Mouse (Mus musculus) MEL (cell line): Measurements from ENCODE around the gene Gipc3. TPM values are rescaled to one million over a fixed set of nuclear protein-coding genes. Genes with fewer than 3 reads are reported as not detected.

ENCODE experiments used
- DNase-seq: peaks from one replicate; pipeline ENCODE4 v3.0.0; 2011; ENCODE audit warnings: low read depth, low spot score
- H3K27ac ChIP-seq: 2 replicates; pipeline ENCODE4 v1.5.1; 2012; ENCODE audit warnings: low read depth, mild to moderate bottlenecking, control low read depth, low read length, moderate library complexity; ENCODE audit not compliant: control insufficient read depth
- H3K27me3 ChIP-seq, 2 experiments: fragments of 150-350 bp in 1 of 2; sonication (generic) in 1 of 2; 2 replicates each; pipeline ENCODE4 v1.6.1; 2012; ENCODE audit warnings: low read length in 2 of 2, mild to moderate bottlenecking in 2 of 2, improper control_type of control experiment in 1 of 2, moderate library complexity in 1 of 2; ENCODE audit not compliant: insufficient read depth in 2 of 2, control insufficient read depth in 1 of 2
- H3K36me3 ChIP-seq, 2 experiments: 2 replicates each; pipeline ENCODE4 v1.6.1; 2012 to 2014; ENCODE audit warnings: low read length in 2 of 2, improper control_type of control experiment in 1 of 2, inconsistent platforms in 1 of 2, mild to moderate bottlenecking in 1 of 2; ENCODE audit not compliant: insufficient read depth in 2 of 2, control insufficient read depth in 1 of 2
- H3K4me1 ChIP-seq, 2 experiments: fragments of 150-350 bp in 1 of 2; sonication (generic) in 1 of 2; 2 replicates each; pipeline ENCODE4 v1.6.1; 2012; ENCODE audit warnings: low read length in 2 of 2, improper control_type of control experiment in 1 of 2, mild to moderate bottlenecking in 1 of 2; ENCODE audit not compliant: insufficient read depth in 2 of 2, control insufficient read depth in 1 of 2
- H3K4me3 ChIP-seq, 2 experiments: fragments of 150-350 bp in 1 of 2; sonication (generic) in 1 of 2; 2 replicates each; pipeline ENCODE4 v1.5.1; 2012; ENCODE audit warnings: low read depth in 2 of 2, low read length in 2 of 2, mild to moderate bottlenecking in 2 of 2, moderate library complexity in 2 of 2, control low read depth in 1 of 2, improper control_type of control experiment in 1 of 2; ENCODE audit not compliant: control insufficient read depth in 1 of 2, insufficient read depth in 1 of 2
- H3K79me2 ChIP-seq: 2 replicates; pipeline ENCODE4 v1.6.1; 2012; ENCODE audit warnings: mild to moderate bottlenecking, low read length, moderate library complexity; ENCODE audit not compliant: control insufficient read depth, poor library complexity, insufficient read depth
- H3K9ac ChIP-seq: 2 replicates; pipeline ENCODE4 v1.6.1; 2012; ENCODE audit warnings: low read depth, mild to moderate bottlenecking, control low read depth, low read length, moderate library complexity; ENCODE audit not compliant: control insufficient read depth, poor library complexity, severe bottlenecking
- H3K9me3 ChIP-seq: fragments of 150-350 bp; sonication (generic); replicated peaks from 2 replicates; pipeline ENCODE4 v1.6.1; 2012; ENCODE audit warnings: mild to moderate bottlenecking, low read length, improper control_type of control experiment, moderate library complexity; ENCODE audit not compliant: insufficient read depth
- CHD2 ChIP-seq: IDR thresholded peaks from 2 replicates; pipeline ENCODE4 v1.6.1; 2011; ENCODE audit warnings: low read length, improper control_type of control experiment
- CTCF ChIP-seq, 3 experiments: IDR thresholded peaks in 2 of 3; conservative IDR thresholded peaks in 1 of 3; 2 replicates each; pipeline ENCODE4 v1.5.1; 2011 to 2012; ENCODE audit warnings: low read length in 3 of 3, low read depth in 2 of 3, mild to moderate bottlenecking in 2 of 3, improper control_type of control experiment in 1 of 3, inconsistent platforms in 1 of 3, mixed read lengths in 1 of 3, moderate library complexity in 1 of 3; ENCODE audit not compliant: control insufficient read depth in 1 of 3, insufficient read depth in 1 of 3, poor library complexity in 1 of 3, severe bottlenecking in 1 of 3
- ELF1 ChIP-seq: IDR thresholded peaks from 2 replicates; pipeline ENCODE4 v1.6.1; 2014; ENCODE audit warnings: low read depth, mild to moderate bottlenecking, inconsistent platforms, low read length, improper control_type of control experiment, moderate library complexity
- EP300 ChIP-seq, 2 experiments: IDR thresholded peaks; 2 replicates each; pipeline ENCODE4 v1.6.1; 2011; ENCODE audit warnings: improper control_type of control experiment in 2 of 2, low read length in 2 of 2, low read depth in 1 of 2, mild to moderate bottlenecking in 1 of 2
- ETS1 ChIP-seq: IDR thresholded peaks from 2 replicates; pipeline ENCODE4 v1.6.1; 2012; ENCODE audit warnings: low read depth, mild to moderate bottlenecking, inconsistent platforms, low read length, improper control_type of control experiment, moderate library complexity
- GABPA ChIP-seq: IDR thresholded peaks from 2 replicates; pipeline ENCODE4 v1.6.1; 2012; ENCODE audit warnings: low read depth, mild to moderate bottlenecking, inconsistent platforms, low read length, improper control_type of control experiment, moderate library complexity
- GATA1 ChIP-seq: IDR thresholded peaks from 2 replicates; pipeline ENCODE4 v1.6.1; 2011; ENCODE audit warnings: low read depth, low read length, improper control_type of control experiment
- HCFC1 ChIP-seq: IDR thresholded peaks from 2 replicates; pipeline ENCODE4 v1.6.1; 2012; ENCODE audit warnings: low read depth, mild to moderate bottlenecking, inconsistent platforms, low read length, improper control_type of control experiment, moderate library complexity
- KAT2A ChIP-seq: conservative IDR thresholded peaks from 2 replicates; pipeline ENCODE4 v1.6.1; 2012; ENCODE audit warnings: low read depth, low read length, improper control_type of control experiment, inconsistent platforms
- MYB ChIP-seq: IDR thresholded peaks from 2 replicates; pipeline ENCODE4 v1.6.1; 2011; ENCODE audit warnings: mild to moderate bottlenecking, low read depth, low read length, improper control_type of control experiment
- MYC ChIP-seq: IDR thresholded peaks from 2 replicates; pipeline ENCODE4 v1.6.1; 2011; ENCODE audit warnings: low read depth, mild to moderate bottlenecking, low read length, improper control_type of control experiment, moderate library complexity
- NELFE ChIP-seq: IDR thresholded peaks from 2 replicates; pipeline ENCODE4 v1.6.1; 2011; ENCODE audit warnings: low read depth, low read length, improper control_type of control experiment
- NRF1 ChIP-seq: IDR thresholded peaks from 2 replicates; pipeline ENCODE4 v1.6.1; 2014; ENCODE audit warnings: low read depth, mild to moderate bottlenecking, inconsistent platforms, low read length, improper control_type of control experiment, moderate library complexity; ENCODE audit not compliant: poor library complexity, insufficient read depth, severe bottlenecking
- POLR2AphosphoS5 ChIP-seq: IDR thresholded peaks from 2 replicates; pipeline ENCODE4 v1.6.1; 2012; ENCODE audit warnings: low read depth, borderline replicate concordance, mild to moderate bottlenecking, inconsistent platforms, low read length, moderate library complexity, mixed read lengths
- RCOR1 ChIP-seq: IDR thresholded peaks from 2 replicates; pipeline ENCODE4 v1.6.1; 2012; ENCODE audit warnings: low read depth, mild to moderate bottlenecking, inconsistent platforms, low read length, improper control_type of control experiment
- TAL1 ChIP-seq: IDR thresholded peaks from 2 replicates; pipeline ENCODE4 v1.6.1; 2012; ENCODE audit warnings: mild to moderate bottlenecking, inconsistent platforms, low read length, moderate library complexity, mixed read lengths
- TCF12 ChIP-seq: IDR thresholded peaks from 2 replicates; pipeline ENCODE4 v1.6.1; 2014; ENCODE audit warnings: low read depth, mild to moderate bottlenecking, inconsistent platforms, low read length, improper control_type of control experiment, moderate library complexity
- USF2 ChIP-seq, 2 experiments: IDR thresholded peaks; 2 replicates each; pipeline ENCODE4 v1.6.1; 2011 to 2012; ENCODE audit warnings: improper control_type of control experiment in 2 of 2, low read length in 2 of 2, borderline replicate concordance in 1 of 2, inconsistent platforms in 1 of 2, low read depth in 1 of 2, mild to moderate bottlenecking in 1 of 2; ENCODE audit not compliant: insufficient read depth in 1 of 2
- ZC3H11A ChIP-seq: IDR thresholded peaks from 2 replicates; pipeline ENCODE4 v1.6.1; 2012; ENCODE audit warnings: low read depth, mild to moderate bottlenecking, inconsistent platforms, low read length, improper control_type of control experiment
- ZKSCAN1 ChIP-seq: IDR thresholded peaks from 2 replicates; pipeline ENCODE4 v1.6.1; 2012; ENCODE audit warnings: low read depth, mild to moderate bottlenecking, inconsistent platforms, low read length, improper control_type of control experiment, moderate library complexity
- ZNF384 ChIP-seq: IDR thresholded peaks from 2 replicates; pipeline ENCODE4 v1.6.1; 2012; ENCODE audit warnings: low read depth, mild to moderate bottlenecking, inconsistent platforms, low read length, improper control_type of control experiment
- polyA plus RNA-seq, 2 experiments: library from polyadenylated mRNA; stranded (reverse) in 1 of 2; unstranded in 1 of 2; fragments of >175 nt in 1 of 2; fragments of >200 nt in 1 of 2; gene quantifications; 2 replicates each; pipeline versions ENCODE4 v1.2.1 to v1.2.4; 2012; ENCODE audit warnings: low replicate concordance in 2 of 2, low read depth in 1 of 2; ENCODE audit not compliant: insufficient read length in 2 of 2, insufficient read depth in 1 of 2, missing spikeins in 1 of 2
- total RNA-seq: library from RNA; depleted of rRNA; stranded (reverse); fragments of 300-350 nt; gene quantifications from 2 replicates; pipeline ENCODE4 v1.2.3, GENCODE M21; 2012

Gene Gipc3
- total and polyA plus RNA-seq, 3 experiments: not detected

DNA sequence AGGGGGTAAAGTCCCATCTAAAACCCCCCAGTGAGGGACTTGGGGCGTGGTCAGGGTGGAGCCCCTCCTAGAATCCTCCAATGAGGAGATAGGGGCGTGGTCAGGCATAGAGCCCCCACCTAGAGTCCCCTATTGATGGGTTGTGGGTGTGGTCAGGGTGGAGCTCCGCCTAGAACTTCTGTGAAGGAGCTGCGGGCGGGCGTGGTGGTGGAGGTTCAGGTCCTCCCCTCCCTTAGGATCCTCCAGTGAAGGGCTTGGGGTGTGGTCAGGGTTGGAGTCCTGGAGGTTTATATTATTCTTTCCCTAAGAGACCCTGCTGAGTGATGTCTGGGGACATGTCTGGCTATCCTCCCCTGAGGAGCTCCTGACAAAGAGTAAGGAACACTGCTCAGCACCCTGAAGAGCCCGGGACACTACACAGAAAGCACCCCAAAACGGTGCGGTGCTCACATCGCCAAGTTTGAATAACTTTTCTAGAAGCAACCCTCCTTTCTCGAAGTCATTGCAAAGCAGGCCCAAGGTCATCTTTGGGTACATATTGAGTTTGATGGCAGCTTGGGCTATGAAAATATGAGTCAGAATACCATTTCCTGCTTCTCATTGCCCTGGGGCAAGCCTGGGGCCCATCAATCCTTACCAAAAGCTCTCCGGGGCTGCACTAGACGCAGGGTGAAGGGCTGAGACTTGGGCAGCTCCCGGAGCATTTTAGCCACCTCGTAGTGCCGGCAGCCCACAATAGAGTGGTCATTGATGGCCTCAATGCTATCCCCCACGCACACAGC lies 2.3 kb downstream of the Gipc3 start:
- H3K79me2 ChIP-seq: no peaks in the 10 kb centered on the region
- no peaks in the 10 kb centered on the region; a peak in 1 of 4 replicates for H3K27me3 ChIP-seq
- peaks cover 8% of the 10 kb centered on the region in 2 experiments; a peak in 3 of 4 replicates for H3K4me1 ChIP-seq
- no peaks in the 10 kb centered on the region for H3K9me3 ChIP-seq
- TF ChIP-seq GABPA (no peak), MYB (no peak), KAT2A (no peak), GATA1 (no peak), ZKSCAN1 (no peak), ELF1 (no peak), ETS1 (no peak), MYC (no peak), ZNF384 (no peak)
- no peak for DNase-seq
- H3K36me3 ChIP-seq: no peaks in the 10 kb centered on the region; a peak in 1 of 4 replicates
- H3K4me3 ChIP-seq: no peak overlapping the region
- no peak overlapping the region for H3K9ac ChIP-seq
- no peak overlapping the region for H3K27ac ChIP-seq

DNA sequence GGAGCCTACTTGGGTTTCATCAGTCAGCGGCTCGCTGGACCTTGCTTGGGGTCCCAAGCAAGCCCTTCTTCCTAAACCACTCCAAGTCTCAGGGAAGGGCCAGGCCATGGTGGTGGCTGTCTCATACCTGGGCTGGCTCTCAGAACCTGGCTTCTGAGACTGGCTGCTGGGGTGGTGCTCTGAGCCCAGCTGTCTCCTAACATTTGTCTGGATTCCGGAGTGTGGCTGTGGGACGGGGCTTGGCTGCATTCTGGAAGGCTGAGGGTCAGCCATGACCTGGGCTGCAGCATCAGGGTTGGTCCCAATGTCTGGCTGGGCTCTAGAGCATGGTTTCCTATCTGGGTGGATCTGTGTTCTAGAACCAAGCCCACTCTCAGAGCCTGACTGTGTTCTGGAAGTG lies 6.5 kb downstream of the Gipc3 start:
- Histone ChIP-seq H3K27me3 (no peaks in the 10 kb centered on the region; a peak in 1 of 4 replicates), H3K79me2 (no peaks in the 10 kb centered on the region), H3K9me3 (no peaks in the 10 kb centered on the region), H3K36me3 (no peaks in the 10 kb centered on the region), H3K27ac (no peak overlapping the region), H3K9ac (no peak overlapping the region), H3K4me3 (no peak overlapping the region), H3K4me1 (no peaks in the 10 kb centered on the region)
- TF ChIP-seq TAL1 (no peak), ZNF384 (no peak), HCFC1 (no peak), USF2 (IDR thresholded peaks at IDR 0.05; ENCODE audit: borderline replicate concordance in 1 of 2, insufficient read depth in 1 of 2, low read depth in 1 of 2, low read length in 2 of 2) (no peak), TCF12 (no peak), POLR2AphosphoS5 (no peak), NRF1 (no peak), EP300 (IDR thresholded peaks at IDR 0.05; ENCODE audit: low read depth in 1 of 2, low read length in 2 of 2) (no peak), RCOR1 (no peak), MYB (no peak), NELFE (no peak), ZC3H11A (no peak), CHD2 (no peak), KAT2A (no peak), CTCF (IDR thresholded peaks at IDR 0.05 in 2 of 3, conservative IDR thresholded peaks at IDR 0.05 in 1 of 3; ENCODE audit: control insufficient read depth in 1 of 3, insufficient read depth in 1 of 3, low read depth in 2 of 3, low read length in 3 of 3, poor library complexity in 1 of 3, severe bottlenecking in 1 of 3) (no peak), ELF1 (no peak), ETS1 (no peak)
- no peak for DNase-seq
